Mouse (Mus musculus) adrenal gland, adult 18-20 months (tissue): ENCODE measurements at regions not wholly inside any gene's neighbourhood (a gene's known extent, or its start where the extent isn't known, plus 50 kb on each side); places are given as distances from the start of the nearest gene placed in this dataset.

Experiments used
- DNase-seq, 2 experiments: peaks; one replicate each; pipeline ENCODE4 v3.0.0; 2021 to 2022; ENCODE audit warnings: low spot score in 2 of 2

DNA sequence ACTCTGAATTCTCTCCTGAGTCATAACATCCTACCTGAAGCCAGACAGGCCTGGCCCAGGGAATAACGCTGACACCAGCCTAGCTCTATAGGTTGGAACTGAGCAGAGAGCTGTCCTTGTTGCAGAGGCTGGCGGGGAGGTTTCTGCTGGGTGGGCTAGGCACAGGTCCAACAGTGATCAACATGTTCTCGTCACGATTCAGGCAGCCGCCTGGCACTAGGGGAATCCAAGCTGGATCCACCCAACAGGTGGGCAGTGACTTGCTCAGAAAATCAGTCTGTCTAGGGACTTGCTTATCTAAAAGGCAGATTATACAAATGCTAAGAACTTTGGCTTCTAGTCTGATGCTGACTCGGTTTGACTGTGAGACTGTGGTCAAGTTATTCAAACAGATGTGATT, 648.2 kb downstream of the Inhba start:
- no peak for DNase-seq

DNA sequence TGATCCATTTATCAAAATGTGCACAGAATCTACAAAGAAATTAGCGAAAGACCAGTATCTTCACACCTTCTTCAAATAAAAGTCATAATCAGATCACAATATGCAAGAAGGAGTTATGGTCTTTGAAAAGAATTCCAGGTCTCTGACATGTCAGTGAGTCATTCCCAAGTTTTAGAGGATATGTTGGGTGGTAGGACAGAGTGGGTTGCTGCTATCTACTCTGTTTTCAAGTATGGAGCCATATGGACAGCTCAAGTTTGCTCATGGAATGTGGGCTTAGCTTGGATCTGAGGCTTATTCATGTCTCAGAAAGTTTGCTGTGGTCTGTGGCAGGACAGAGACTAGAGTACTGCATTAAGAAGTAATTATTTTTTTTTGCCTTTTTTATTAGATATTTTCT, 657.0 kb downstream of the Inhba start:
- no peak for DNase-seq

DNA sequence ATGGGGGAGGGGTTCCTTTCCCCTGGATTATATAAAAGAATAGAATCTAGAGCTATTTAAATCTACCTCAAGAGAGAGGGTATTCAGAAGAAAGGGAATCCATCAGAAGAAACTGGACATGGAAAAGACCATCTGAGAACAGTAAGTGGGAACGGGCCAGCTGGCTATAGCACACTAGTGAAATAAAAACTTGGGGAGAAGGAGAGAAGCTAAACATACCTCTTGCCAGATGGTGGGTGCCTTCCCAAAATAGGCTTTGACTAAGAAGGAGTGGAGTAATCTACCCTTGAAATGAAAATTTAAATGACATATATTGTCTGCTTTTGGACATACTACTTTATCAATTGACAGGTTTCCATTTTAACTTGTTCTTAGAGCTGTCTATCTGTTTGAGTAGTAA, 657.6 kb downstream of the Inhba start:
- DNase-seq, result no peak

DNA sequence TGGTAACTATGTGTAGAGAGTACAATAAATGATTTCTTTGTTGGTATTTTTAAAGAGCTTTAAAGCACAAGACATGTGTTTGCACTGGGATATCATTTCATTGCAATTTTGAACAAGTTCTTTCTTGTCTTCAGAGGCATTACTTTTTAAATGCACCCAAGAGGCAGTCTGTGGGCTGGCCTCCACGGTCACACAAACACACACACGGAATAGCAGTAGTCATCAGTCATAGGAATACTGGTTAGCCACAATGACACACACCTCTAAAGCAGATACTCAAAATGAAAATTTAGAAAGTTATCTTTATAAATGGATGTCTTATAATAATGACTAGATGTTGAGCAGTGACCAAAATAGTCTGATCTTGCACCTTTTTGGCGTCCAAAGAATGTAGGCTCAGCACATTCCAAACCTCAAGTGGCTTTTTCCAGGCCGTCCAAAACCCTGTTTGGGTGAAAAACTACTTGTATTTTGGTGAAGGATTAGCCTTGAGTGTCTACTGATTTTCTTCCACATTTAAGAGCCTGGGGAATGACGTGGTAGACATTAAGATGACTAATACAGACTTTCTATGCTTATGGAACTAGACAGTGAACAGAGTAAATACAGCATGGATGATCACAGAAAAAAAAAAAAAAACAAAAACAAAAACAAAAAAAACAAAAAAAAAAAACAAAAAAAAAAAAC, 658.5 kb downstream of the Inhba start:
- DNase-seq, result no peak

DNA sequence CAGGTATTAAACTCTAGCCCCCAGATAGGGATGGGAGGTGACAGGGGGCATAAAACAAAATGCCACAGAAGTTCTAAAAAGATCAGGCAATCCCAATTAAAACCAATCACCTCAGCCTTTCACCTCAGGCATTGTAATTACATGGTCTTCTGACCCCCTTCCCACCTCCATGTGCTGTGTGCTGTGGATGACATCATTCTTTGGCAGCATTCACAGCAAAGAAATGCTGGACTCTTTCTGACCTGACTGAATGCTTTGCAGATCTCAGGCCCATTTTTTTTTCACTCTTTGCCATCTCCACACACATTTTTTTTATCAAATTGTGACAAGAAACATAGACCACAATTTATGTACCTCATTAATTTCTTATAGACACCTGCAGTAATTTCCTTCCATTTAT, 659.1 kb downstream of the Inhba start:
- no peak for DNase-seq

DNA sequence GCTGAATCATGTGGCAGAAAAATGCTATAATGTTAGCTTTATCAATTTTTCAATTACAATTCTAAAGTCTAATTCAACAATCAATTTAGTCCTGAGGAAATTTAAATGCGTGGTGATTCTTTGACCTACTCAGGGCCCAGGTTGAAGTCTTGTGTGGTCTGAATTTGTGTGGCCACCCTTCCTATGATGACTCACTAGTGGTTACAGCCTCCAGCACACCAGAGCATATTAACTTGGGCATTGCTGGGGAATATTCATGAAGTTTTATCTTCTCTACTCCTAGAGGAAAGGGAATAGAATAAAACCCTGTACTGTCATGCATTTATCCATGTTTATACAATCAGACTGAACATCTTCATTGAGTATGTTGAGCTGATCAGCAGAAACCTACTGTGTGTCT, 665.2 kb downstream of the Inhba start:
- no peak for DNase-seq

DNA sequence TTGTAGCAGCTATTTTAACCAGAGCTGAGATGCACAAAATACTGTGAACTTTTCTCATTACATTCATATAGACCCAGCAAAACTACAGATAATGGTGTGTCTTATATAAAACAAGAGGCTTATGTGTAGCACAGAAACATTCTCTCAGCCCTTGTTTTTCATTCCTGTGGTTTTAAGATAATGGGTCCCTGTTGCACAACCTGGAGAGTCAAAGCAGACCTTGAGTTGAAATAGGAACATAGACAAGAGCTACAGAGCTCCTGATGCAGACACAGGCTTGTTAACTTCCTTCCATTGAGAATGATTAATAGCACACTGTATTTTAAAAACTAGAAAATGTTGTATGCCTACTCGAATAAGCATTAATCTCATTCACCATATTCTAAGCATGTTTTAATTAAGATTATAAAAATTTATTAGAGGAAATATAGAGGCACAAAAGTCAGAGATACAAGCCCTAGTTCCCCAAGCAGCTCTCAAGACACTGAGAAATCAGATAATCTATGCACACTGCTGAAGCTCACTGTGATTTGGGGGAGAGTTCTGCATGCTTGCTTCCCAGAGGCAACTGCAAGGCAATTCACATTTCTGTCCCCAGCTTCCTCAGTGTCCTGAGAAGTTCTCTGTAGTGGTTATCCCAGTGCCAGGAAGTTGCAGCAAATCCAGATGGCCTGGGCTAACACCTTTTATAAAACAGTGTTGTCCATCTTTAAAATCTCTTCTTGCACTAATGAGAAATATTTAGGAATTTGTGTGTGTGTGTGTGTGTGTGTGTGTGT, 666.8 kb downstream of the Inhba start:
- DNase-seq, result no peak

DNA sequence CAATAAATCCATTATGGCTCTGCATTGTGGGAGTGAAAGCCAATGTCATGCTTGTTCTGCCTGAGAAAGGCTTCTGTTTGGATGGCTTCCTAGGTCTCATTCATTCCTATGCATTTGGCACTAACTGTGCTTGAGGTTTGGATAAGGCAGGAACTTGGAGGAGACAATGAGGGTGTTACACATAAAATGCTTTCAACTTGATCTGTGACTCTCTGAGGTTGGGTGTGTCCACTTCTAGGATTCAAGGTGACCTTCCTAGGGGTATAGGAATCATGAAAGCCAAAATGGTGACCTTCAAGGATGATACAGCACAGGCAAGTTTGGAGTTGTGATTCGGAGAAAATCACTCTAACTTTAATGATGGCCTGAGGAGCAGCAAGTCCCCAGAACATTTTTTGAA, 682.5 kb downstream of the Inhba start:
- DNase-seq, result no peak

DNA sequence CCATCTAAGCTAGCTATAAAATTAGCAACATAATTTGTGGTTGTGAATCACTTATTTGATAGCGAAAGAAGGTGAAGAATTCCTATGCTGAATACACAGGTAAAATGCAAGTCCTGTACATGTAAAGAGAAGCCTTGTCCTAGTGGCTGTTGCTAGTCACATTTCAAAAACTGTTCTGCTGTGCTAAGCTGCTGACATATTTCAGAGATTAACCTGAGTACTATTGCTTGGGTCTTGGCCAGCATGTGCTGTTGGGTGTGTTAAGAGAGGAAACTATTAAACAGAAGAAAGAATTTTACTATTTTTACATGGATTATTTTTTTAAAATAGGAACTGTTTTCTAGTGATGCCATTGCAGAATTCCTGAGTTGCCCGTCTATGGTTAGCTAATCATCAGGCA, 689.3 kb downstream of the Inhba start:
- no peak for DNase-seq

DNA sequence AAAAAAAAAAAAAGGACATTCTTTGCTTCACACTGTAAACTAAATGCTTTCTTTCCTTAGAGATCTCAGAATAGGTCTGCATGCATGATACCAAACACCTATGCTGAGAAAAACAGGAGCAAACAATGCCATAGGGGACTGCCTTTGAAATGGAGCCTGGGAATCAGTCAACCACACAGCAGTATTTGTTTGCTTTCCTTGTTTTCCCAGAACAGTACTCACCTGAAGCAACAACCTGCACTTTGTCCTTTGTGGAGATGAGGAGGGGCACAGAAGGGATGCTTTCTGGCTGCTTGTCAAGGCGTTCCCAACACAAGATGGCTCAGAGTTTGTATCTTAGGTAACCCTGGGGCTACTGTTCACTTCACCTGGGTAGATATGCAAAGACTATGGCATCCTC, 690.5 kb downstream of the Inhba start:
- DNase-seq, result no peak

DNA sequence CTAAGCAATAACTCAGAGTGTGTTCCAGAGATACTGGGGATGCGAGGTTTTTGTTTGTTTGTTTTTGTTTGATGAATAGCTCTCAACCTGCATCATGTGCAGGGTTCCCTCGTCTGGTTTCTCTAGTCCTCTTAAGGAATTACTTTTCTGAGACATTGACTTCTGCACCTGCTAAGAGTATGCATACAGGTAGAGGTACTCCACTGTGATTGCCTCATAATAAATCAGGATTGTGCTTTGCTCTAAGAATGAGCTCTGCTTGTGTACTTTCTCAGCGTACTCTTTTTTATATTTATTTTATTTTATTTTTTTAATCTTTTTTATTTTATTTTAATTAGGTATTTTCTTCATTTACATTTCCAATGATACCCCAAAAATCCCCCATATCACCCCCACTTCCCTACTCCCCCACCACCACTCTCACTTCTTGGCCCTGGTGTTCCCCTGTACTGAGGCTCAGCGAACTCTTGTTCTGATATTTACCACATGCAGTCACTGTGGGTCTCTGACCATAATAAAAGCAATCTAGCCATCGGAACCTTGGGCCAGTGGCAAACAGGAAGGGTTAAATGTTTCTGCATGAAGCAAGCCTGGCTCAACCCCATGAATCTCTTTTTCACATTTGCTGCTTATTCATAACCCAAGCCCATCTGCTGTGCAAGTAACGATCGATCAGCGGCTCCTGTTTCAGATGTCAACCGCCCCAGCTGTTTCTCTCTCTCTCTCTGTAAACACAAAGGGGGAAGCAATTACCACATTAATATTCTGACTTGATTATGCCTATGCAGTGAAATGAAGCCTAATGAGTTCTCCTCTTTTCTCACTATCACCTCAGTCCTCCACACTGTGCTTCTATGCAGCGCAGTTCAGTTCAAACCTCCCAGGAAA, 693.8 kb downstream of the Inhba start:
- DNase-seq, result no peak

DNA sequence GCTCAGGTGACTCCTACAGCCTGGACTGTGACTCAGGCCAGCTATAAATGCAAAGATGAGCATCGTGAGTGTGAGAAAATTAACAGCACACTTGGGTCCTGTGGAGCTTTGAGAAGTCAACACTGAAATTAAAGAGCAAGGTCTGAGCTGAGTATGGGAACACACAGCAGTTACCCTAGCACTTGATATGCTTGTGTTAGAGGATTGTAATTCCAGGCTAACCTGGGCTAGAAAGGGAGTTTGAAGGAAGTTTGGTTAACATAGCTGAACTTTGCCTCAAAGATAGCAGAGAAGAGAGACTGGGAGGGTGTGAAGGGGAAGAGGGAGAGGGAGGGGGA, 694.4 kb downstream of the Inhba start:
- DNase-seq, result no peak

DNA sequence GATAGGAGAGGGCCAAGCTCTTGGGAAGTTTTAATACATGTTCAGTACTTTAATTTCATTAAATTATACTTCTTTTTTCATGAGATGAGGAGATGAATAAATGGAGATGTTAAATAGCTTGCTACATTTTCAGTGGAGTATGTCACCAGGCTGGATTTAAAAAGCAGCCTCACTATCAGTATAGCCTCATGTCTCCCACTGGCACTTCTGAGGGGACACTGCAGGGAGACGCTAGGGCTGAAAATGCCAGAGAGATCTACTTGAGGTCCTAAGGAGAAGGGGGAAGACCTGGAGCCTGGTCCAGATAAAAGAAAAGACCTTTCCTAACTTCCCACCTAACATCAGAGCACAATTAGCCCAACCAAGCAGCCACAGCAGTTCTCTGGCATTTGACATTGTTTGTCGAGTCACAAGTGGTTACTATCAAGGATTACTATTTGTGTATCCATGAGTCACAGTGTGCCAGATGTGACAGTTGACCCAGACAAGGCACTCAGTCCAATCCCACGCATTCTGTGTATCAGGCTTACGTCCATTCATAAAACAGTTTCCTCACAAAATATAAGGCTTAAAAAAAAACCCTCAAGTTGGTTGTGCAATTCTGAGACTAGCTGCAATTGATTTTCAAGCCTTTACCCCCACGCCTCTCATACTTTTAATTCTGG, 703.8 kb downstream of the Inhba start:
- DNase-seq, result no peak

DNA sequence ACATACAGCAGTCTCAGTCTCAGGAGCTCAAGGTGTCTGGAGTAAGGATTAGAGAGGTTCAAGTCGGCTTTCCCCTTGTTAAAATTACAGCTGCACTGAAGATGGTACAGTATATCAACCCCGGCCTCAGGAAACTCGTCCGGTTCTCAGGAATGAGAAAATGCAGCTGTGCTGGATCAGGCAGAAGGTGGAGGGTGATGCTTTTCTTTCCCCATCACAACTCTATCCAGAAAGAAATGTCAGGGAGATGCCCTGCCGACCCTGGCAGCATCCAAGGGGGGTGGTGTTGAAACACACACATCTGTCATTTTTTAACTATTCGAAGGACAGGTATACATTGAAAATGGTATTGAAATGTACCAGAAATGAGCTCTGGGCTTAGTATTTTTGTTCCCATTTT, 704.7 kb downstream of the Inhba start:
- no peak for DNase-seq

DNA sequence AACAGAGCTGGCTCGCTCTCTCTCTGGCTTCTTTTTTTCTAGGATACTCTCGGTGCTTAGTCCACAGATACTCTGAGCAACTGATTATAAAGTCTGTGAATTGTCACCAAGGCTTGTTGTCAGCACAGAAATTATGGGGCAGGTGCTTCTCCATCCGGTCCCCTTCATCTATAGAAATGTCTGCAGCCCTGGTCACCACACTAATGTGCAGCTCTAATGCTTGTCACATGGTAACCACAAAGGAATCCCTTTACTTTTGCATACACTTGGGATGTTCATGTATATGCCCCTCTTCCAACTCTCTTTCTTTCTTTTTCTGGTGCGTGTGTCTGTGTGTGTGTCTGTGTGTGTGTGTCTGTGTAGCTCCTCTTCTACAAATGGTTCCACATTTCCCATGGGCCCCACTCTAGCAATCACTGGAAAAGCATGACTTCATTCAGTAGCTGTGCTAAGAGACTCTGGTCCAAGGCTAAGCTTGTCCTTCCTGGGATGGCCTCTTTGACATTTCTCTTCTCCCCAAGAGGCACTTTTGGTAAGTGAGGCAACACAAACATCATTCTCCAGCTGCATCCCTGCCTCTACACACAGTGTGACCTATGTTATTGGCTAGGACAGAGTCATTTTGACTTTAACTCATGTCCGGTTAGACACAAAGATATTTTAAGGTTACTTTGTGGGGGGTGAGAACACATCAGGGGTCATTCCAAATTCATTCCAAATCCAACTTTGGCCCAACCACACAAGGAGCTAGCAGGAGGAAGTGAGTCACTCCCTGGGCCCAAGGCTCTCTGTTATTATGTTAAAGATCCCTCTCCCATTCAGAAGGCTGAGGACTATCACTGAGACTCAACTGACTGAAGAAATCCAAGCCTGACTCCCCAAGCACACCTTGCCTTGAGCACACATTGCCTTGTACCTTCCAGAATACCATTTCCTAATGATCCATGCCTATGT, 705.4 kb downstream of the Inhba start:
- no peak for DNase-seq

DNA sequence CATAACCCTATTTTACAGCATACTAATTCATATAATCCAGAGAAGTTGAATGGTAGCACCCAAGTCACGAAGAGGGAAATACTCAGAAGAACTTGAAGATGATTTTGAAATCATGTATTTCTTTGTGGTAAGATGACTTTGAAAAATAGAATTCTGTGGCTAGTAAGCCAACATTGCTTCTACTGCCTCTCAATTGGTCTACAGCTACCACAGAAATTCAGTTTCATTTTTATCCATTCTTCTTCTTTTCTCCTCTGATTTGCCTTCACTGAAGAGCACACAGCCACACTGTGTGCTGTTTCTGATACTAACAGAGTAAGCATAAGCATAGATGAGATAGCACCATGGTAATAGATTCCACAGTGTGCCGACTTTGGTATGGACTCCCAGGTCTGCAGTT, 708.4 kb downstream of the Inhba start:
- DNase-seq, result no peak

DNA sequence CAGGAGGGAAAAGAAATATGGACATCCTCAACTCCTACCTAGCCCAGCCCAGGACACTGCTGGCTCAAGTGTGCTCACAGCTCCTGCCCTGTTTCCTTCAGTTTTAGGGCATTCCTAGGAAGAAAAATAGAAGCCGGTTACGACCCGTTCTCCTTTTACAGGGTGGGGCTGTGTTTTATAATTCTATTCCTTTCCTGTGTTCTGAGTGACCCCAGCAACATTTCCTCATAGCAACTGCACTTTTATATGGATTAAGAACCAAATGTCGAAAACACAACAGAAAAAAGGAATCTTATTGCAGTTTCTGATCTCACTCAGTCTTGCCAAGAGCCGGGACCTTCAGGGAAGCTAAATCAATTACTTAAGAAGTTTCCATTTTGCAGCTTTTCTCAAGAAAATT, 713.7 kb downstream of the Inhba start:
- DNase-seq, result no peak

DNA sequence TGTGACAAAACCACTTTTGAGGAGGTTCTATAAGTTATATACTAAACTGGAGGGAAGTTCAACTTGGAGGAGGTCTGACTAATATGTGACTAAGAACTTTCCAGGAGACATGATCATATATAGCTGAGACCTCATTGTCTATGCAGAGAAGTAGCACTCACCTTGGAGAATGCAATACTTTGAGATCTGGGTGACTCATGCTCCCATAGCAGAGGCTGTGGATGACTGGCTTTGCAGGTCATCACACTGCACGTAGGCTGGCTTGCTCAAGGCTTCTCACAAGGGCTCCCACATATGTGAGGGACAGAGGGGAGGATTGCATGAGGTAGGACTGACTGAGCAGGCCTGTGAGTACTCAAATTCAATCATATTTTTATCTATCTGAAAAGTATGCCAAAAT, 726.7 kb downstream of the Inhba start:
- DNase-seq, result no peak

DNA sequence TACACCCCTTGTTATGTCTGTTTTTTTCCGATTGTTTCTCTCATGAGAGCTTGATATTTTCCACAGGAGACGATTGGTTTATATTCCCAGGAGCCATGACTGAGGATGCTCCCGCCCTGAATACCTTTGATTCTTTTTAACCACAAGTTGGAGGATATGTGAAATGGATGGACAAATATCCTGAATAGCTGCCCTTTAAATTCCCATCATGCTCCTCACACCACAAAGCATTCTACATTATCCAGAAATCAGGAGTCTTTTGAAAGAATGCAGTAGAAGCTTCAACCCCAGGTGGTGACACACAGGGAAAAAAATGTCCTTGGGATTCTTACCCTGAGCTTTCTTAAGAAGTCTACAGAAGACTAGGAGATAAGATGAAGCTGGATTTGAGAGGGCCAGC, 727.9 kb downstream of the Inhba start:
- DNase-seq, result no peak

DNA sequence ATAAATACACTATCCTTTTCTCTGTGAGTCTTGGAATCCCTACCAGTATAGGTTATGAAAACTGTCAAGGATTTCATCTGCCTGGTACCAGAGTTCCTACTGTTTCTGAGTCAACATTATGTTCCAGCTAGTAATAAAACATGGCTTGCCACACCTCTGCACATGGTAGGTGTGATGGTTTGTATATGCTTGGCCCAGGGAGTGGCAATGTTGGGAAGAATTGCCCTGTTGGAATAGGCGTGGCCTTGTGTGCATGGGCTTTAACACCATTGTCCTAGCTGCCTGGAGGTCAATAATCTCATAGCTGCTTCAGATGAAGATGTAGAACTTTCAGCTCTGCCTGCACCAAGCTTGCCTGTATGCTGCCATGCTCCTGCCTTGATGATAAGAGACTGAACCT, 732.6 kb downstream of the Inhba start:
- DNase-seq, result no peak
